Mouse (Mus musculus): Measurements from ENCODE around the gene Hnf1a. TPM values are rescaled to one million over a fixed set of nuclear protein-coding genes. Genes with fewer than 3 reads are reported as not detected.

Hnf1a gene
- 0.04 TPM in 1 of 2 replicates, not detected in the other for polyA plus RNA-seq (2021; fragmentation: Nextera tagmentation)
- long read RNA-seq, experiment 1, partial matches to known transcripts: 0 of 4 reads
- long read RNA-seq, experiment 1, other reads (novel, unspliced or antisense): 4 of 4 reads
- long read RNA-seq, experiment 2: 0 reads

GRCm38 (mm10) chr5:114970824-114971227, at the start of gene Hnf1a:
Hnf1a (minus strand) TSS chr5:114971094.

GRCm38 (mm10) chr5:115010577-115011216, 39.8 kb upstream of the Hnf1a start, which contains the start of gene Sppl3:
Sppl3 (plus strand) TSS chr5:115011137.

GRCm38 (mm10) chr5:114942074-114942765, 28.7 kb downstream of the Hnf1a start, which contains the start of gene 2210016L21Rik:
2210016L21Rik (plus strand) TSS chr5:114942158.

GRCm38 (mm10) chr5:114922998-114923473, 47.9 kb downstream of the Hnf1a start, which contains the start of gene Oasl1:
Oasl1 (plus strand) TSS chr5:114923240.

Other genes starting within 250 kb of the Hnf1a start
- 5.0 and 5.6 TPM in 2 replicates for gene Ankrd13a, start 196.4 kb downstream of the Hnf1a start, polyA plus RNA-seq (2021; fragmentation: Nextera tagmentation)
- gene Git2, start 195.6 kb downstream of the Hnf1a start, polyA plus RNA-seq (2021; fragmentation: Nextera tagmentation): 19.1 and 19.8 TPM in 2 replicates
- 275 and 276 TPM in 2 replicates for gene 1500011B03Rik, start 147.6 kb downstream of the Hnf1a start, polyA plus RNA-seq (2021; fragmentation: Nextera tagmentation)
- gene 4930519G04Rik, start 117.4 kb downstream of the Hnf1a start, polyA plus RNA-seq (2021; fragmentation: Nextera tagmentation): not detected in 2 replicates
- gene Gm9936, start 112.4 kb downstream of the Hnf1a start, polyA plus RNA-seq (2021; fragmentation: Nextera tagmentation): 0.10 and 0.14 TPM in 2 replicates
- 2.0 and 5.7 TPM in 2 replicates for gene Oasl2, start 74.2 kb downstream of the Hnf1a start, polyA plus RNA-seq (2021; fragmentation: Nextera tagmentation)
- gene Oasl1, start 47.9 kb downstream of the Hnf1a start, polyA plus RNA-seq (2021; fragmentation: Nextera tagmentation): 0.20 and 0.39 TPM in 2 replicates
- gene 2210016L21Rik, start 28.9 kb downstream of the Hnf1a start, polyA plus RNA-seq (2021; fragmentation: Nextera tagmentation): 222 and 238 TPM in 2 replicates
- 7.9 and 8.7 TPM in 2 replicates for gene Sppl3, start 40.0 kb upstream of the Hnf1a start, polyA plus RNA-seq (2021; fragmentation: Nextera tagmentation)
- gene Gm10401, start 127.2 kb upstream of the Hnf1a start, polyA plus RNA-seq (2021; fragmentation: Nextera tagmentation): 10.3 and 10.8 TPM in 2 replicates
- 4.2 and 4.3 TPM in 2 replicates for gene Acads, start 148.3 kb upstream of the Hnf1a start, polyA plus RNA-seq (2021; fragmentation: Nextera tagmentation)
- gene Unc119b, start 163.9 kb upstream of the Hnf1a start, polyA plus RNA-seq (2021; fragmentation: Nextera tagmentation): 17.7 and 19.2 TPM in 2 replicates
- 20.8 and 25.1 TPM in 2 replicates for gene Mlec, start 187.1 kb upstream of the Hnf1a start, polyA plus RNA-seq (2021; fragmentation: Nextera tagmentation)
- gene Cabp1, start 223.3 kb upstream of the Hnf1a start, polyA plus RNA-seq (2021; fragmentation: Nextera tagmentation): 8.6 and 9.8 TPM in 2 replicates